Mouse (Mus musculus) gastrocnemius, adult 2 months (tissue): ENCODE results near the gene Ttc13. TPM values are rescaled to one million over a fixed set of nuclear protein-coding genes. Genes with fewer than 3 reads are reported as not detected.

Experiments
- DNase-seq: peaks from one replicate; pipeline ENCODE4 v3.0.0; 2022
- H3K27ac ChIP-seq: fragments of 200-600 bp; 2 replicates; pipeline ENCODE4 v1.8.1; 2022; ENCODE audit warnings: mild to moderate bottlenecking
- H3K4me3 ChIP-seq: fragments of 200-600 bp; 2 replicates; pipeline ENCODE4 v1.8.1; 2022; ENCODE audit warnings: mild to moderate bottlenecking, moderate library complexity
- CTCF ChIP-seq: fragments of 200-600 bp; IDR thresholded peaks from 2 replicates; pipeline ENCODE4 v1.8.1; 2022; ENCODE audit warnings: antibody characterized with exemption, mild to moderate bottlenecking, moderate library complexity
- intact Hi-C: fragments of 180-260 bp; cut with DNase I; formaldehyde crosslinking; loops from one replicate; pipeline ENCODE4 v1.15.1; 2025
- total RNA-seq, 2 experiments: library from RNA; stranded (reverse); gene quantifications; 2 replicates each; pipeline ENCODE4 v1.2.3; 2021

Gene Ttc13
- total RNA-seq, 2 experiments from 2014 or later: 19.3 to 20.8 TPM

- no peak for TF ChIP-seq CTCF
- Histone ChIP-seq H3K4me3 (no peak overlapping the region), H3K27ac (no peak overlapping the region)
- intact Hi-C loops: no loop called here
- DNase-seq: no peak
These were observed 26.2 kb downstream of the Ttc13 start for GRCm38 (mm10) chr8:124695424-124696100.

- TF ChIP-seq CTCF: no peak
These were observed 30.1 kb downstream of the Ttc13 start for GRCm38 (mm10) chr8:124691706-124692105.

GRCm38 (mm10) chr8:124688899-124689298, 32.9 kb downstream of the Ttc13 start:
- no peak overlapping the region for H3K4me3 ChIP-seq
- intact Hi-C loops: no loop called here
- DNase-seq: no peak
- no peak for TF ChIP-seq CTCF
- H3K27ac ChIP-seq: no peak overlapping the region

More at GRCm38 (mm10) chr8:124691706-124692105, 30.1 kb downstream of the Ttc13 start:
- no peak overlapping the region for H3K27ac ChIP-seq
- H3K4me3 ChIP-seq: no peak overlapping the region
- DNase-seq: no peak
- intact Hi-C loops: no loop called here

GRCm38 (mm10) chr8:124682218-124682617, 39.6 kb downstream of the Ttc13 start:
- H3K4me3 ChIP-seq: no peak overlapping the region
- TF ChIP-seq CTCF: no peak
- intact Hi-C loops: no loop called here
- no peak for DNase-seq
- H3K27ac ChIP-seq: no peak overlapping the region

- TF ChIP-seq CTCF: no peak
- no peak overlapping the region for H3K27ac ChIP-seq
- DNase-seq: no peak
- no peak overlapping the region for H3K4me3 ChIP-seq
- intact Hi-C loops: no loop called here
These were observed 40.0 kb downstream of the Ttc13 start for GRCm38 (mm10) chr8:124681792-124682157.

GRCm38 (mm10) chr8:124681077-124681791, 40.5 kb downstream of the Ttc13 start:
- TF ChIP-seq CTCF: no peak
- Histone ChIP-seq H3K4me3 (no peak overlapping the region), H3K27ac (no peak overlapping the region)
- intact Hi-C loops: no loop called here
- no peak for DNase-seq

GRCm38 (mm10) chr8:124678246-124678645, 43.5 kb downstream of the Ttc13 start:
- no peak overlapping the region for H3K4me3 ChIP-seq

GRCm38 (mm10) chr8:124677486-124677885, 44.3 kb downstream of the Ttc13 start:
- TF ChIP-seq CTCF: peak; percentile 98
- intact Hi-C loops: loop anchor here (1.0 to 10.0 kb wide), 2 partner anchors 60 to 283 kb away; no protein-coding TSS in a partner anchor
- DNase-seq: peak; percentile 86
- no peak overlapping the region for H3K4me3 ChIP-seq
- H3K27ac ChIP-seq: no peak overlapping the region

More at GRCm38 (mm10) chr8:124678246-124678645, 43.5 kb downstream of the Ttc13 start:
- TF ChIP-seq CTCF: no peak
- peak; percentile 14 for DNase-seq
- intact Hi-C loops: loop anchor here (10.0 kb wide), 1 partner anchor 283 kb away; no protein-coding TSS in a partner anchor
- no peak overlapping the region for H3K27ac ChIP-seq

GRCm38 (mm10) chr8:124677078-124677477, 44.7 kb downstream of the Ttc13 start:
- intact Hi-C loops: loop anchor here (1.0 to 10.0 kb wide), 2 partner anchors 60 to 282 kb away; no protein-coding TSS in a partner anchor

GRCm38 (mm10) chr8:124676661-124677060, 45.1 kb downstream of the Ttc13 start:
- DNase-seq: peak; percentile 8
- TF ChIP-seq CTCF: no peak
- Histone ChIP-seq H3K4me3 (no peak overlapping the region), H3K27ac (no peak overlapping the region)
- intact Hi-C loops: loop anchor here (1.0 to 10.0 kb wide), 2 partner anchors 59 to 282 kb away; no protein-coding TSS in a partner anchor

More at GRCm38 (mm10) chr8:124677078-124677477, 44.7 kb downstream of the Ttc13 start:
- H3K4me3 ChIP-seq: no peak overlapping the region
- H3K27ac ChIP-seq: no peak overlapping the region
- DNase-seq: no peak
- TF ChIP-seq CTCF: no peak

- Histone ChIP-seq H3K27ac (no peak overlapping the region), H3K4me3 (no peak overlapping the region)
- intact Hi-C loops: loop anchor here (10.0 kb wide), 1 partner anchor 278 kb away; no protein-coding TSS in a partner anchor
- no peak for DNase-seq
- no peak for TF ChIP-seq CTCF
These were observed 49.4 kb downstream of the Ttc13 start for GRCm38 (mm10) chr8:124672345-124672744.

GRCm38 (mm10) chr8:124668798-124669197, 53.0 kb downstream of the Ttc13 start:
- peak; percentile 41 for DNase-seq
- no peak for TF ChIP-seq CTCF
- Histone ChIP-seq H3K27ac (no peak overlapping the region), H3K4me3 (no peak overlapping the region)
- intact Hi-C loops: no loop called here

- intact Hi-C loops: loop anchor here (5.0 kb wide), 1 partner anchor 37 kb away; no protein-coding TSS in a partner anchor
- Histone ChIP-seq H3K27ac (peak overlapping the region; percentile 20), H3K4me3 (no peak overlapping the region)
- TF ChIP-seq CTCF: no peak
- DNase-seq: no peak
These were observed 57.4 kb downstream of the Ttc13 start for GRCm38 (mm10) chr8:124664414-124664813.
